Mouse (Mus musculus) stomach, embryonic 15.5 days (tissue): Measurements from ENCODE around the gene P3h3. TPM values are rescaled to one million over a fixed set of nuclear protein-coding genes. Genes with fewer than 3 reads are reported as not detected.
A peak's percentile ranks its signal among the peaks of the same experiment; 100 is the strongest.

Experiments used
- ATAC-seq: fragments of 200-750 bp; cut with Nextera tagmentation; 2 replicates; pipeline ENCODE4 v1.8.0; 2017; ENCODE audit warnings: low read depth, moderate number of reproducible peaks, moderate TSS enrichment; ENCODE audit not compliant: insufficient read depth, low FRiP score
- H3K27ac ChIP-seq: fragments of 300-500 bp; sonication (generic); 2 replicates; pipeline ENCODE4 v1.5.1; 2015; ENCODE audit warnings: mild to moderate bottlenecking, inconsistent platforms
- H3K27me3 ChIP-seq: fragments of 300-500 bp; sonication (generic); replicated peaks from 2 replicates; pipeline ENCODE4 v1.6.1; 2015; ENCODE audit warnings: inconsistent platforms
- H3K36me3 ChIP-seq: fragments of 300-500 bp; sonication (generic); 2 replicates; pipeline ENCODE4 v1.6.1; 2015; ENCODE audit warnings: inconsistent platforms
- H3K4me1 ChIP-seq: fragments of 300-500 bp; sonication (generic); 2 replicates; pipeline ENCODE4 v1.6.1; 2015; ENCODE audit warnings: inconsistent platforms
- H3K4me2 ChIP-seq: fragments of 300-500 bp; sonication (generic); 2 replicates; pipeline ENCODE4 v1.6.1; 2015; ENCODE audit warnings: mild to moderate bottlenecking, inconsistent platforms
- H3K4me3 ChIP-seq: fragments of 300-500 bp; sonication (generic); replicated peaks from 2 replicates; pipeline ENCODE4 v1.5.1; 2015; ENCODE audit warnings: inconsistent platforms
- H3K9ac ChIP-seq: fragments of 300-500 bp; sonication (generic); 2 replicates; pipeline ENCODE4 v1.6.1; 2015; ENCODE audit warnings: inconsistent platforms
- H3K9me3 ChIP-seq: fragments of 300-500 bp; sonication (generic); 2 replicates; pipeline ENCODE4 v1.6.1; 2016; ENCODE audit warnings: inconsistent platforms
- WGBS: fragments of 180-500 bp; shearing (Covaris S2); methylation state at CpG from one replicate; pipeline ENCODE4 v1.1.7; 2015; 5-methylcytosine and 5-hydroxymethylcytosine counted together
- polyA plus RNA-seq: library from polyadenylated mRNA; unstranded; fragments of >200 nt; fragmentation: Nextera tagmentation; extraction: Ambion mirVana; gene quantifications from 2 replicates; pipeline ENCODE4 v1.2.1, GENCODE M21; 2015

Gene P3h3
- polyA plus RNA-seq, 1 experiment from 2014 or later: 28.4 TPM

GRCm38 (mm10) chr6:124888555-124889125 lies 31.1 kb upstream of the P3h3 start:
- no peaks in the 10 kb centered on the region for H3K36me3 ChIP-seq
- no peak overlapping the region for H3K9ac ChIP-seq
- 84% methylated on average over 6 of the region's 6 CpGs for WGBS
- no peaks in the 10 kb centered on the region for H3K27me3 ChIP-seq
- ATAC-seq: no peak
- no peaks in the 10 kb centered on the region for H3K4me1 ChIP-seq
- H3K27ac ChIP-seq: no peak overlapping the region
- no peaks in the 10 kb centered on the region for H3K9me3 ChIP-seq
- H3K4me3 ChIP-seq: no peak overlapping the region
- H3K4me2 ChIP-seq: no peak overlapping the region

DNA sequence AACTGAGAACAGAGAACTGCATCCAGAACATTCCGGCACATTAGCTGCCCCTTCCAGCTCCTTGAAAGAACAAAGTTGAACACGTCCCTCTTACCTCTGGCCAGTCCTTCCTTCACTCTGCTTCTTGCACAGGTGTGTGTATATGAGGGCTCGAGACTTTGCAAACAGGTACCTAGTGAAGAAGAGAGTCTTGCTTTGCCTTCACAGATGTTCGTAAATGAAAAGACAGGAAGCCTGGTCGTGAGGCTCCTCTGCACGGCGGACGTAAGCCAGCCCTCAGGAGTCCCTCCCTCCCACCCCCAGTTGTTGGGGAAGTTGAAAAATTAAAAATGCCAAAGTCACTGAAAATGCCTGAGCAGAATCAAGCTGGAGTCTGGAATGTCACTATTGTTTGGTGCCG lies 30.4 kb upstream of the P3h3 start, which contains the start of gene Cd4:
Gene Cd4 (minus strand): TSS at position 236 of the 400 bp plus-strand sequence.
- Histone ChIP-seq H3K27ac (no peak within 1 kb of the TSS), H3K9ac (no peak within 1 kb of the TSS), H3K4me3 (no peak within 1 kb of the TSS), H3K9me3 (no peaks in the 10 kb centered on the region), H3K27me3 (no peaks in the 10 kb centered on the region), H3K4me1 (no peaks in the 10 kb centered on the region), H3K4me2 (no peak within 1 kb of the TSS), H3K36me3 (no peaks in the 10 kb centered on the region)
- ATAC-seq: no peak
- 71% methylated on average over 9 of the region's 9 CpGs for WGBS

DNA sequence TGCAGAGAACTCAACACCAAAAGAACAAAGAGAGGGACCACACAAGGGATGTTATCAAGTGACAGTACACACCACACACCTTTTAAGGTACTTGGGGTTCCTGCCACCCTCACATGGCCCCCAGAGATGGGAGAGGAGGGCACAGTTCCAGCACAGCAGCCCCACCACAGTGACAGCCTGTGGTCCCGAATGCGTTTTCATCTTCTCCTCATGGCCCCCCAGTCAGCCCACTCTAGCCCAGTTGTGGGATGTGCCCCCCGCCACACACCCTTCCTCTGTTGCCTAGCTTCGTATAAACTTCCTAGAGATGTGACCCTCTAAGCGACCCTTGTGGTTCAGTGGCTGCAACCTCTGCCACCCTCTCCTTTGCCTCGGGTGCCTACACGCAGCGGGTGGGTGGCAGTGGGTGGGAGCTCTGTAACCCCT lies 28.4 kb upstream of the P3h3 start:
- Histone ChIP-seq H3K27me3 (no peaks in the 10 kb centered on the region), H3K4me3 (no peak overlapping the region), H3K4me2 (no peak overlapping the region), H3K27ac (no peak overlapping the region), H3K4me1 (no peaks in the 10 kb centered on the region), H3K9me3 (no peaks in the 10 kb centered on the region), H3K36me3 (no peaks in the 10 kb centered on the region), H3K9ac (no peak overlapping the region)
- 85% methylated on average over 8 of the region's 8 CpGs for WGBS
- no peak for ATAC-seq

DNA sequence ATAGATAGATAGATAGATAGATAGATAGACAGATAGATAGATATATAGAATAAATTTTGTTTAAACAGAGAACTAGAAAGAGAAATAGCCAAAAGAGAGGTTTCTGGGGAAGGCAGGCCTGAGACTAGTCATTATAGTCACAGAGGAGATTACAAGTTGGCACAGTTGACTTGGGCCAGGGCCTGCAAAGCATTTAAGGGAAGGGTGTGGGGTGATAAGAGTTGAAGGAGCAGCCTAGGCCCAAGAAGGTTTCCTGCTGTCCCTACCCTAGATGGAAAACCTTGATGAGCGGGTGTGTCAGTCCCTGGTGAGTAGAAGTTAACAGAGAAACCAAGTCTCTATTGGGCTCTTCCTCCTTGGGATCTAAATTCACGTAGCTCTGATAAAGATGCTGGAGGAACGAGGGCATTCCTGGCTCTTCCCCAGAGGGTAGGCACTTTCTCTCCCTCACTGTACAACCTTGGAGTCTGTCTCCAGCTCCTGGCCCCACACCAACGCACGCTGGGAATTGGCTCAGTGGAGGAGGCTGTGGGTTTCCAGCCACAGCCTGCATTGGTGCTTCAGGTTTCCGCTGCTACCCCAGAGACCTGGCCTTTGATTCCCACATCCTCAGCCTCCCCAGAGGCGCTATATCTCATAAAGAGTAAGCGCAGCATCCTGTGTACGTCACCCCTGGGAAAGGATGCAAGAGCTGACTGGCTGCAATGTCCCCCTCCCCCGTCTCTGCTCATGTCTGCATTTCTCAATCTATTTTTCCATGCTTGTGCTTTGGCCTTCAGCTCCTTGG lies 27.4 kb upstream of the P3h3 start:
- no peaks in the 10 kb centered on the region for H3K27me3 ChIP-seq
- H3K9ac ChIP-seq: no peak overlapping the region
- no peak overlapping the region for H3K4me3 ChIP-seq
- WGBS: 72% methylated on average over 10 of the region's 10 CpGs
- no peak overlapping the region for H3K4me2 ChIP-seq
- H3K27ac ChIP-seq: no peak overlapping the region
- ATAC-seq: no peak
- no peaks in the 10 kb centered on the region for H3K4me1 ChIP-seq
- H3K9me3 ChIP-seq: no peaks in the 10 kb centered on the region
- no peaks in the 10 kb centered on the region for H3K36me3 ChIP-seq

GRCm38 (mm10) chr6:124883351-124883750 lies 25.8 kb upstream of the P3h3 start:
- no peak overlapping the region for H3K9ac ChIP-seq
- H3K9me3 ChIP-seq: no peaks in the 10 kb centered on the region
- H3K27ac ChIP-seq: no peak overlapping the region
- H3K4me3 ChIP-seq: no peak overlapping the region
- WGBS: 80% methylated on average over 10 of the region's 10 CpGs
- H3K36me3 ChIP-seq: no peaks in the 10 kb centered on the region
- no peaks in the 10 kb centered on the region for H3K27me3 ChIP-seq
- H3K4me2 ChIP-seq: no peak overlapping the region
- ATAC-seq: no peak
- H3K4me1 ChIP-seq: no peaks in the 10 kb centered on the region

DNA sequence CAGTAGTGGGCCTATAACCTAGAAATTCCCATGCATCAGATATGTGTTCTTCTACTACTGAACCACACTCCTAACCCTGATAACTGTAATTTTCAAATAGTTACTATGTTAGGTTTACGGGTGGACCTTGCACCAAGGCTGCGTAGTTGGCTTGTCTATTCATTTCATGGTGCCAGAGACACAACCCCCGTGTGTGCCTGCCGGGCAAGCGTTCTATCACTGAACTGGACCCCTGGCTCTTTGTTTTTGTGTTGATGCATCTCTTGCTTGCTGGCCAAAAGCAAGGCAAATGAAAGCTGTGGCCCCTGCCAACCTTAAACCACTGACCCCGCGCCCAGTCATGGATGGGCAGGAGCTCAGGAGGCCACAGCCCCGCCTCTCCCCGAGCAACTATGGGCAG lies 24.3 kb upstream of the P3h3 start:
- Histone ChIP-seq H3K36me3 (no peaks in the 10 kb centered on the region), H3K4me3 (no peak overlapping the region), H3K9ac (no peak overlapping the region), H3K9me3 (no peaks in the 10 kb centered on the region), H3K27me3 (no peaks in the 10 kb centered on the region), H3K27ac (no peak overlapping the region), H3K4me1 (no peaks in the 10 kb centered on the region), H3K4me2 (no peak overlapping the region)
- no peak for ATAC-seq
- WGBS: 91% methylated on average over 9 of the region's 9 CpGs

DNA sequence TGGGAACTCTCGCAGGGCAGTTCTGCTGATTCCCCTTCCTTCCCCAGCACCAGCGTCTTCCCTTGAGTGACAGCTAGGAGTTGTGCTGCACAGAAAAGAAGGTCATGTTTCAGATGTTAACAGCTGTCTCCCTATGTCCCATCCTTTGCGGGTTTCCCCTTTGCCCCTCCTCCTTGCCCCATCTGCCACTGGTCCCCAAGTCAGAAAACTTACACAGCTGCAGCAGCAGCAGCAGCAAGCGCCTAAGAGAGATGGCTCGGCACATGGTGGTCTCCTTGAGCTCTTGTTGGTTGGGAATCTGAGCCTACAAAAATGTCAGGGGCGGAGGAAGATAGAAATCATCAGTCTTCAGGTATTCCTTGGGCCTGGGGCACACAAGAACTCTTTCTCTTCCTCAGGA lies 21.8 kb upstream of the P3h3 start:
- ATAC-seq: no peak
- H3K27me3 ChIP-seq: no peaks in the 10 kb centered on the region
- WGBS: 43% methylated on average over 6 of the region's 6 CpGs

GRCm38 (mm10) chr6:124874348-124874747 lies 16.8 kb upstream of the P3h3 start:
- H3K36me3 ChIP-seq: no peaks in the 10 kb centered on the region
- no peaks in the 10 kb centered on the region for H3K9me3 ChIP-seq
- no peak overlapping the region for H3K4me3 ChIP-seq
- no peak overlapping the region for H3K4me2 ChIP-seq
- WGBS: 41% methylated on average over 3 of the region's 3 CpGs
- H3K27ac ChIP-seq: no peak overlapping the region
- no peaks in the 10 kb centered on the region for H3K4me1 ChIP-seq
- H3K9ac ChIP-seq: no peak overlapping the region
- ATAC-seq: no peak
- no peaks in the 10 kb centered on the region for H3K27me3 ChIP-seq

More for the DNA sequence above, 21.8 kb upstream of the P3h3 start:
- H3K9ac ChIP-seq: no peak overlapping the region
- H3K4me2 ChIP-seq: no peak overlapping the region
- H3K4me3 ChIP-seq: no peak overlapping the region
- H3K9me3 ChIP-seq: no peaks in the 10 kb centered on the region
- H3K27ac ChIP-seq: no peak overlapping the region
- no peaks in the 10 kb centered on the region for H3K36me3 ChIP-seq
- H3K4me1 ChIP-seq: no peaks in the 10 kb centered on the region

GRCm38 (mm10) chr6:124866560-124866959 lies 9.0 kb upstream of the P3h3 start:
- H3K4me2 ChIP-seq: no peak overlapping the region
- 69% methylated on average over 6 of the region's 7 CpGs for WGBS
- ATAC-seq: no peak

GRCm38 (mm10) chr6:124865766-124866362 lies 8.3 kb upstream of the P3h3 start:
- no peak for ATAC-seq
- Histone ChIP-seq H3K4me1 (peaks cover 15% of the 10 kb centered on the region), H3K36me3 (no peaks in the 10 kb centered on the region), H3K27me3 (peaks cover 8% of the 10 kb centered on the region; the same call in 1 of the 2 replicates), H3K27ac (no peak overlapping the region), H3K9ac (no peak overlapping the region), H3K9me3 (no peaks in the 10 kb centered on the region), H3K4me3 (no peak overlapping the region), H3K4me2 (no peak overlapping the region)
- WGBS: 47% methylated on average over 18 of the region's 18 CpGs

More at GRCm38 (mm10) chr6:124866560-124866959, 9.0 kb upstream of the P3h3 start:
- Histone ChIP-seq H3K36me3 (no peaks in the 10 kb centered on the region), H3K9ac (no peak overlapping the region), H3K9me3 (no peaks in the 10 kb centered on the region), H3K27ac (no peak overlapping the region), H3K27me3 (peaks cover 8% of the 10 kb centered on the region; the same call in 1 of the 2 replicates), H3K4me1 (peaks cover 15% of the 10 kb centered on the region), H3K4me3 (no peak overlapping the region)

DNA sequence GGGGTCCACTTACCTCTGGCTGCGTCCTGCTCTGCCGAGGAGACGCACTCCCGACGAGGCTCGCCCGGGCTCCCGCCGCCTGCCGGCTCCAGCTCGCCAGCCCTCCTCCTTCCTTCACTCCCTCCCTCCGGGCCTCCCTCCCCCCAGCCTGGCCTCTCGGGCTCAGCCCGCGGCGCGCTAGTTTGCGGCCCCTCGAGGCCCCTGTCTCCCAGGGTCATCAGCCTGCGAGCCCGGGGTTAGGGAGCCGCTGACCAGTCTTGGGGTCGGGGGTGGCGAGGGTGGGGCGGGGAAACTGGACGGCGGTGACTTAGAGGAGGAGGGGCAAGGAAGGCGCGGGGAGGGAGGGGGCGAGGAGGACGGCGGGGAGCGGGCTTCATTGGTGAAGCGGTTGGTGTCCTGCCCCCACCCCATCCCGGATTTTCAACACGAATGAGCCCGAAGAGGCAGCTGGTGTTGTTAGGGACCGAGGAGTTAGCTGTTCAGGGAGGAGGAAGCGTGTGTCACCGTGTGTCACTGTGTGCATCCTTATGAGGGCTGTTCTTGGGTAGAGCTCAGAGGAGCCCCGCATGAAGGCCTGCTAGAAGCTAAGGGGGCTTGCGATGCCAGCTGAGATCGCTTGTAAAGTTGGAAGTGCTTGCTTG lies 6.2 kb upstream of the P3h3 start, which contains the start of gene Gpr162:
Gene Gpr162 (minus strand): TSS at position 326 of the 641 bp plus-strand sequence.
- peak within 1 kb of the TSS; percentile 50 for H3K4me3 ChIP-seq
- H3K4me1 ChIP-seq: peaks cover 20% of the 10 kb centered on the region
- H3K9ac ChIP-seq: no peak within 1 kb of the TSS
- H3K9me3 ChIP-seq: no peaks in the 10 kb centered on the region
- under 1% methylated on average over 40 of the region's 43 CpGs for WGBS
- peak; percentile 72 for ATAC-seq
- H3K36me3 ChIP-seq: no peaks in the 10 kb centered on the region
- peak within 1 kb of the TSS; percentile 86 for H3K4me2 ChIP-seq
- no peak within 1 kb of the TSS for H3K27ac ChIP-seq
- H3K27me3 ChIP-seq: peaks cover 17% of the 10 kb centered on the region
